Mouse (Mus musculus): Measurements from ENCODE around the gene M1ap. TPM values are rescaled to one million over a fixed set of nuclear protein-coding genes. Genes with fewer than 3 reads are reported as not detected.

Gene M1ap
- polyA plus RNA-seq, 1 experiment from 2014 or later: 0.65 TPM

- Histone ChIP-seq H3K9ac (peak overlapping the region; percentile 45; the same call in 1 of the 2 replicates), H3K27me3 (peaks cover 32% of the 10 kb centered on the region), H3K36me3 (no peaks in the 10 kb centered on the region; the same call in 1 of the 2 replicates), H3K9me3 (no peaks in the 10 kb centered on the region), H3K4me1 (peaks cover 44% of the 10 kb centered on the region), H3K4me2 (replicated peaks) (no peak overlapping the region), H3K4me3 (no peak overlapping the region), H3K27ac (peak overlapping the region; percentile 52; the same call in 1 of the 2 replicates)
- ATAC-seq (ENCODE audit: low FRiP score, low read depth): 0 out of 2 replicates have a peak, but pooled peaks have one; percentile 42
- 50% methylated on average over 7 of the region's 9 CpGs for WGBS
These were observed 81.0 kb downstream of the M1ap start for GRCm38 (mm10) chr6:83027706-83028105.

- no peaks in the 10 kb centered on the region for H3K9me3 ChIP-seq
- H3K27me3 ChIP-seq: peaks cover 32% of the 10 kb centered on the region
- no peak for ATAC-seq (ENCODE audit: low FRiP score, low read depth)
- H3K4me3 ChIP-seq: no peak overlapping the region
- WGBS: 30% methylated on average over 10 of the region's 10 CpGs
- H3K27ac ChIP-seq: no peak overlapping the region
- H3K9ac ChIP-seq: no peak overlapping the region
- H3K4me2 ChIP-seq (replicated peaks): no peak overlapping the region
- H3K36me3 ChIP-seq: no peaks in the 10 kb centered on the region; the same call in 1 of the 2 replicates
- H3K4me1 ChIP-seq: peaks cover 51% of the 10 kb centered on the region
These were observed 83.1 kb downstream of the M1ap start for GRCm38 (mm10) chr6:83029777-83030176.

- Histone ChIP-seq H3K27me3 (peaks cover 32% of the 10 kb centered on the region), H3K4me2 (replicated peaks) (peak overlapping the region; percentile 86), H3K9ac (0 out of 2 replicates have a peak overlapping the region, but pooled peaks have one; percentile 19), H3K27ac (no peak overlapping the region), H3K36me3 (no peaks in the 10 kb centered on the region; the same call in 1 of the 2 replicates), H3K4me3 (no peak overlapping the region), H3K4me1 (peaks cover 64% of the 10 kb centered on the region), H3K9me3 (no peaks in the 10 kb centered on the region)
- no peak for ATAC-seq (ENCODE audit: low FRiP score, low read depth)
- 62% methylated on average over 7 of the region's 7 CpGs for WGBS
These were observed 84.4 kb downstream of the M1ap start for GRCm38 (mm10) chr6:83031111-83031510.

- peak overlapping the region; percentile 73 for H3K9ac ChIP-seq
- WGBS: 20% methylated on average over 18 of the region's 18 CpGs
- H3K27ac ChIP-seq: no peak overlapping the region
- H3K27me3 ChIP-seq: peaks cover 32% of the 10 kb centered on the region
- H3K4me3 ChIP-seq: peak overlapping the region; percentile 64
- no peaks in the 10 kb centered on the region for H3K9me3 ChIP-seq
- H3K36me3 ChIP-seq: no peaks in the 10 kb centered on the region; the same call in 1 of the 2 replicates
- peak overlapping the region; percentile 86 for H3K4me2 ChIP-seq (replicated peaks)
- no peak for ATAC-seq (ENCODE audit: low FRiP score, low read depth)
- peaks cover 64% of the 10 kb centered on the region for H3K4me1 ChIP-seq
These were observed 85.4 kb downstream of the M1ap start for GRCm38 (mm10) chr6:83031921-83032590.

DNA sequence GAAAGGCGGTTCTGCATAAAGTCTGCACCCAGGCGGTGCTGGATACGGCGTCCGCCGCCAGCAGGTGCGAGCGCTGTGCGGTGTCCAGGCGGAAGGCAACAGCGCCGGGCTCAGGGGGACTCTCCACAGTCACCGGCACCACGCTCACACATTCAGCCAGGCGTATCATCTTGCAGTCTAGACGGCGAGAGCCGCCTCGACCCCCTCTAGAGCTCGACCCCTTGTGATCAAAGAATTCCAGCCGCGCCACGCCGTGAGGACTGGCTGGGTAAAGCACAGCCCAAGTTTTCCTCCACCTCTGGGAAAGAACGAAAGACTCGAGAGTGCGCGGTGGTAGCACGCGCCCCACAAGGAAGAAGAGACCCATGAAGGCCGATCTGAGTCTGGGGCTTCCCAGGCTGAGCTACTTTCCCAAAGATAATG is 86.1 kb downstream of the M1ap start:
- Histone ChIP-seq H3K27me3 (peaks cover 32% of the 10 kb centered on the region), H3K4me2 (replicated peaks) (peak overlapping the region; percentile 86), H3K9ac (peak overlapping the region; percentile 73), H3K9me3 (no peaks in the 10 kb centered on the region), H3K36me3 (peaks cover 4% of the 10 kb centered on the region; the same call in 1 of the 2 replicates), H3K4me1 (peaks cover 58% of the 10 kb centered on the region), H3K27ac (peak overlapping the region; percentile 76), H3K4me3 (peak overlapping the region; percentile 64)
- WGBS: under 1% methylated on average over 31 of the region's 31 CpGs
- peak; percentile 33 for ATAC-seq (ENCODE audit: low FRiP score, low read depth)

DNA sequence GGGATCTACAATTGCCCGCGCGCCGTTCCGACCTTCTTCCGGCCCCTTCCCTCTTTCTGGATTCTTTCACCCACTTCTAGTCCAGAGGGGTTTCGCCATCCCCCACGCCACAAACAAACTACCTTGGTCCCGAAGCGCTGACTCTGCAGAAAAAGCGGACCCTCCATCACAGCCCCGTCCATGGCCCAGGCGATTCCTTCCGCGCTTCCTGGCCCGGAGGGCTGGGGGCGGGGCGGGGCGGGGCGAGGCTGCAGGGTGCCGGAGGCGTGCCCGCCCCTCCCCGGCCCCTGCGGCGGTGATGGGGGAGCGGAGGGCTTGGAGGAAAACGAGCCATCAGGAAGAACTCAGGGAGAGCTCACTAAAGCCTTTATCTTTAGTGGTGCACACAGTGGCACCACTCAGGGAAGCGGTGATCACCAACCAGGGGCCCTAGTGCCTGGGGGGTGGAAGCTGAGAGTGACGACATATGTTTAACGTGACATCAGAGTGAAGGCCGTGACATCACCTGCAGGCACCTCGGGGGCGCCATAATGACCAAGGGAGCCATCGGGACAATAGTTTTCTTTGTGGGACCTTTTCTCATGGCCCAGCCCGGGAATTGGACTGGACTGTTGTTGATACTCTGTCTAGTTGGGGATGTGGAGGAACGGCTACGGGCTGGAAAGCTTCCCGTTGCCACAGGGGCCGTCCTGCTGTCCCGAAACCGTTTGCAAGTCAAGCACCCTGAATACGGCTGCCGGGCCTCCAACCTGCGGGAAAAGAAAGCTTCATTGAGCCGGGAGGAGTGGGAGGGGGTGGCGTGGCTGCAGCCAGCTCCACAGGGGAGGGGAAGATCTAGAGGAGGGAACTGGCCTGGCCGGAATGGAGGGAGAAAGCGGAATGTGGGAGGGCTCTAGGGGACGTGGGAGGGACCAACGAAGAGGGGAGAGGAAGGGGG is 86.8 kb downstream of the M1ap start, which contains the start of the genes Dok1 and Loxl3:
Gene Dok1, minus strand, starts transcription at position 223 of the 937 bp plus-strand sequence.
Gene Loxl3, plus strand, starts transcription at position 925 of the 937 bp plus-strand sequence.
- Histone ChIP-seq H3K27me3 (peaks cover 32% of the 10 kb centered on the region), H3K4me1 (peaks cover 56% of the 10 kb centered on the region)

GRCm38 (mm10) chr6:83034463-83035055 is 87.9 kb downstream of the M1ap start:
- WGBS: 26% methylated on average over 5 of the region's 5 CpGs
- no peak for ATAC-seq (ENCODE audit: low FRiP score, low read depth)
- Histone ChIP-seq H3K4me2 (replicated peaks) (peak overlapping the region; percentile 86), H3K4me1 (peaks cover 52% of the 10 kb centered on the region), H3K4me3 (peak overlapping the region; percentile 64), H3K27ac (peak overlapping the region; percentile 94), H3K27me3 (peaks cover 30% of the 10 kb centered on the region), H3K9ac (peak overlapping the region; percentile 73), H3K36me3 (peaks cover 4% of the 10 kb centered on the region; the same call in 1 of the 2 replicates), H3K9me3 (no peaks in the 10 kb centered on the region)

More for the DNA sequence above, 86.8 kb downstream of the M1ap start, which contains the start of the genes Dok1 and Loxl3:
- peaks cover 4% of the 10 kb centered on the region; the same call in 1 of the 2 replicates for H3K36me3 ChIP-seq
- peak; percentile 82 for ATAC-seq (ENCODE audit: low FRiP score, low read depth)
- peak within 1 kb of the TSS; percentile 86 for H3K4me2 ChIP-seq (replicated peaks)
- peak within 1 kb of the TSS; percentile 64 for H3K4me3 ChIP-seq
- no peaks in the 10 kb centered on the region for H3K9me3 ChIP-seq
- H3K9ac ChIP-seq: peak within 1 kb of the TSS; percentile 73
- peak within 1 kb of the TSS; percentile 94 for H3K27ac ChIP-seq
- WGBS: under 1% methylated on average over 51 of the region's 51 CpGs

DNA sequence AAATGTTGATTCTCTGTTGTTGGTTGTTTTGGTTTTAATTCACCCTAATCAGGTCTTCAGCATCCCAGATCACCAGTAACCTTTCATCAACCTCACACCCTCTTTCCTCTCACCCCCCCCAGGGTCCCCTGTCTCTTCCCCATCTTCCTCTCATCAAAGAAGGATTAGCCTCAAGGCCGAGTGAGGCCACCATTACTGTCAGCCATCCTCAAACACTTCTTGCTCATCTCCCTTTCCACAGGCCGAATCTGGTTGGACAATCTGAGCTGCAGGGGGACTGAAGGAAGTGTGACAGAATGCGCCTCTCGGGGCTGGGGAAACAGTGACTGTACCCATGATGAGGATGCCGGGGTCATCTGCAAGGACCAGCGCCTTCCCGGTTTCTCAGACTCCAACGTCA is 90.5 kb downstream of the M1ap start:
- H3K9ac ChIP-seq: no peak overlapping the region
- H3K9me3 ChIP-seq: no peaks in the 10 kb centered on the region
- no peak overlapping the region for H3K27ac ChIP-seq
- ATAC-seq (ENCODE audit: low FRiP score, low read depth): no peak
- 78% methylated on average over 8 of the region's 8 CpGs for WGBS
- peaks cover 8% of the 10 kb centered on the region; the same call in 1 of the 2 replicates for H3K36me3 ChIP-seq
- H3K4me1 ChIP-seq: peaks cover 34% of the 10 kb centered on the region
- H3K27me3 ChIP-seq: peaks cover 4% of the 10 kb centered on the region
- H3K4me2 ChIP-seq (replicated peaks): no peak overlapping the region
- no peak overlapping the region for H3K4me3 ChIP-seq

- ATAC-seq (ENCODE audit: low FRiP score, low read depth): 0 out of 2 replicates have a peak, but pooled peaks have one; percentile 25
- H3K27ac ChIP-seq: no peak overlapping the region
These were observed 91.9 kb downstream of the M1ap start for GRCm38 (mm10) chr6:83038496-83039012.

DNA sequence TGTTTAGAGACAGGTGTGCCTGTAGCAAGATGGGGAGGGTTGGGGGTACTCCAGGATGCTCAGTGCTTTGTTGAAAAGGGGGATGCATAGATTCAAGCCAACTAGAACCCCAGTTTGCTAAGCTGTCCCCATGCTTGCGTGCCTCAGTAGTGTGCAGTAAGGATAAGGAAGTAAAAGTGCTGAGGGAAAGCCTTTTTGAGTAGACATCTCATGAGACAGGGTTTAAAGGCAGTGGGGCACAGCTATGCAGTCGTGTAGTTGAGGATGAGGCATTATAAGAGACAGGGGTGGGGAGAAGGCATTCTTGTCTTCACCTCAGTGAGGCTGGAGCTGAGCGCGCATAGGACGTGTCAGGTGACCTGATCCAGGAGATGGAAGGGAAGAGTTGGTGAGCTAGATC is 93.9 kb downstream of the M1ap start:
- no peak overlapping the region for H3K4me2 ChIP-seq (replicated peaks)
- no peak overlapping the region for H3K4me3 ChIP-seq
- peaks cover 16% of the 10 kb centered on the region for H3K36me3 ChIP-seq
- no peak overlapping the region; the same call in 1 of the 2 replicates for H3K9ac ChIP-seq
- peaks cover 13% of the 10 kb centered on the region for H3K4me1 ChIP-seq
- no peaks in the 10 kb centered on the region for H3K9me3 ChIP-seq
- whole genome bisulfite sequencing: 77% methylated on average over 5 of the region's 5 CpGs
- H3K27ac ChIP-seq: no peak overlapping the region
- no peaks in the 10 kb centered on the region for H3K27me3 ChIP-seq
- ATAC-seq (ENCODE audit: low FRiP score, low read depth): no peak

More at GRCm38 (mm10) chr6:83038496-83039012, 91.9 kb downstream of the M1ap start:
- Histone ChIP-seq H3K9me3 (no peaks in the 10 kb centered on the region), H3K36me3 (peaks cover 8% of the 10 kb centered on the region; the same call in 1 of the 2 replicates), H3K9ac (peak overlapping the region; percentile 53; the same call in 1 of the 2 replicates), H3K4me2 (replicated peaks) (peak overlapping the region; percentile 63), H3K4me3 (peak overlapping the region; percentile 30), H3K27me3 (no peaks in the 10 kb centered on the region), H3K4me1 (peaks cover 29% of the 10 kb centered on the region)
- 10% methylated on average over 24 of the region's 24 CpGs for WGBS

DNA sequence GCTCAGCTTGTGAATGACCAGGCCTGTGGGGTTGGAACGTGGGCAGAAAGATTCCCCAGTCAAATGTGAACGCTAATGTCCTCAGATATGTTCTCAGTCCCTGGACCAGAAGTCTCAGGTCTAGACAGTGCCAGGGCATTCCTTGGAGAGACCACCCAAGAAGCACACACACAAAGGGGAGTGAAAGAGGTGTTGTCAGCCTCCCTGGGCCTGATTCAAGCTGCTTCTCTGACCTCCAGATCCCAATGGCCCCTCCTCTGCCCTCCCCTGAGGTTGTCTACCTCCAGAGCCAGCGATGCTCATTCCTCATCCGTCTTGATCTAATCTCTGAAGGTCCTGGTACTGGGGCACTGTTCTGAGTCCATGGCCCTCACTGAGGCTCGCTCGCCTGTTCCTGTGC is 96.9 kb downstream of the M1ap start:
- Histone ChIP-seq H3K4me1 (peaks cover 4% of the 10 kb centered on the region), H3K4me3 (no peak overlapping the region), H3K4me2 (replicated peaks) (no peak overlapping the region), H3K27ac (no peak overlapping the region), H3K27me3 (no peaks in the 10 kb centered on the region), H3K9me3 (no peaks in the 10 kb centered on the region), H3K9ac (0 out of 2 replicates have a peak overlapping the region, but pooled peaks have one; percentile 25), H3K36me3 (peaks cover 16% of the 10 kb centered on the region)
- ATAC-seq (ENCODE audit: low FRiP score, low read depth): no peak
- 69% methylated on average over 6 of the region's 6 CpGs for WGBS

Data from limb, embryonic 13.5 days (tissue).